Mouse (Mus musculus) NIH3T3 (cell line): ENCODE data around the gene Rasal3.

ENCODE experiments used
- DNase-seq: peaks from one replicate; pipeline ENCODE4 v3.0.0-alpha.2; 2012; ENCODE audit warnings: low read depth

Gene Rasal3

GRCm38 (mm10) chr17:32403417-32403816 is at the start of gene Rasal3:
TSS of gene Rasal3 (minus strand) at chr17:32403583.
- no peak for DNase-seq

DNA sequence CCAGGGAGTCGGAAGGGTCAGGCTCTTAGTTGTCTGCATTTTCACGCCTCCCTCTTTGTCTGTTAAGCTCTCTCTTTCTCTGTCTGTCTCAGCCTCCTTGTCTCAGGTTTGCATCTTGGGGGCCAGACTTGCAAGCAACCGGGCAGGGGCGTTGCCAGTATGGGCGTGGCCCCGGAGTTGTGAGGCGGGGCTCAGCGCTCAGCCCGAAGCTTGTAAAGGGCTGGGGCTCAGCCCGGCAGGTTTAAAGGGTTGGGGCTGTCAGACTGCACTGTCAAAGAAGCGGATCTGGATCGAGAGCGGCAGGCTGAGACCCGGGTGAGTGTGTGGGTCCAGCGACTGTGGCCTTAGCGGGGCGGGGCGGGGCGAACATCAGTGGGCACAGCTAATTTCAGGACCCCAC is 49.1 kb upstream of the Rasal3 start, which contains the start of gene Cyp4f39:
TSS of gene Cyp4f39 (plus strand) at position 242 of the 400 bp plus-strand sequence.
- DNase-seq, result no peak

- DNase-seq, result no peak
These were observed 47.6 kb upstream of the Rasal3 start for GRCm38 (mm10) chr17:32450844-32451537.

DNA sequence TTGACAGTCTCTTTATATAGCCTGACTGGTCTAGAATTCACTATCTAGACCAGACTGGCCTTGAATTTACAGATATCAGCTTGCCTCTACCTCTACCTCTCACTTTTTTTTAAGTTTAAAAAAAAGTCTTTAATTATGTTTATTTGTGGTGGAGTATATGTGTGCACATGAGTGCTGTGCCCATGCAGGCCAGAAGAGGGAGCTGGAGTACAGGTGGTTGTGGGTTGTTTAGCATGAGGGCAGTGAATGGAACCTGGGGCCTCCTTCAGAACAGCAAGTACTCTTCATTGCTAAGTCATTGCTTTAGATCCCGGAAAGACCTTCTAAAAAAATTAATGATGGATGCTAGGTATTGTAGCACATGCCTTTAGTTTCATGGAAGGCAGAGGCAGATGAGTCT is 45.7 kb upstream of the Rasal3 start:
- no peak for DNase-seq

DNA sequence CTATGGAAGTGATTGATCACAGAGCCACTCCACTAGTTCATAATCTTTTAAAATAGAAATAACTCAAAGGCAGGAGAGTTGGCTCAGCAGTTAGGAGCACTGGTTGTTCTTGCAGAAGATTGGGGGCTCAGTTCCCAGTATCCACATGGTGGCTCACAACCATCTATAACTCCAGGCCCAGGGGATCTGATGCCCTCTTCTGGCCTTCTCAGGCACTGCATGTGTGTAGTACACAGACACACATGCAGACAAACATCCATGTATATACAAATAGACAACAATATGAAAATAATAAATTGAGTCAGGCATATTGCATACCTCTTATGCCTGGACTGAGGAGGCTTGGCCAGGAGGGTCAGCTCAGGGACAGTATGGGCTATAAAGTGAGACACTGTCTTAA is 43.8 kb upstream of the Rasal3 start:
- no peak for DNase-seq

DNA sequence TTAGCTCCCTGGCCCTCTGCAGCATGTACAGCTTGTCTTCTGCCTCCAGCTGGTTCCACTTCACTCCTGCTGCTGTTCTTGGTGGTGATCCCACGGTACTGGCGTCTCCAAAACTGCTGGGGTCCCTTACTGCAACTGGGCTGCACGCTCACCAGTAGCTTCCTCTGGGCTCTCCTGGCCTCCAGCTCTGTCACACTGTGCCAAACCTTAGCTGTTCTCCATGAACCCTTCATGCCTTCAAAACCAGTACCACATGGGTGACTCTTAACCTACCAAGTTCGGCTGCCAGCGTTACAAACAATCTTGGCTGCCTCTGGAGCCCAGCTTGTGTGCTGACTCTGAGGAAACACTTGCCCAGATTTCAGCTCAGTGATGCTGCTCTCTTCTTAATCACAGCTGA is 41.6 kb upstream of the Rasal3 start:
- peak; percentile 85 for DNase-seq

DNA sequence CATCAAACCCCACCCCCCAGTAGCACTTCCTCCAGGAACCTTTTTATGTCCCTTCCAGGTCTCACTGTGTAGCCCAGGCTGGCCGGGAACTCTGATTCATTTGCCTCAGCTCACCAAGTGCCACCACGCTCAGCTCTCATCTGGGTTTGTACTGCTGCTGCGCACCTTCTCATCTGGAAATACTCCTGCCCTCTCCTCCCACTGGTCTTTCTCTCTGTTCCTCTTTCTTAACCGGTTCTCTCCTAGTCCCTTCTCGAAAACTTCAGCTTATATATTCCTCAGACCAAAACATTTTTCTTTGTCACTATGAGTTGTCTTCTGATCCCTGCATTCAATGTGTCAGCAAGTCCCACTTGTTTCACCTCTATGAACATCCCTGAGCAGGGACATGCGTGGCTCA is 39.9 kb upstream of the Rasal3 start:
- DNase-seq, result no peak

DNA sequence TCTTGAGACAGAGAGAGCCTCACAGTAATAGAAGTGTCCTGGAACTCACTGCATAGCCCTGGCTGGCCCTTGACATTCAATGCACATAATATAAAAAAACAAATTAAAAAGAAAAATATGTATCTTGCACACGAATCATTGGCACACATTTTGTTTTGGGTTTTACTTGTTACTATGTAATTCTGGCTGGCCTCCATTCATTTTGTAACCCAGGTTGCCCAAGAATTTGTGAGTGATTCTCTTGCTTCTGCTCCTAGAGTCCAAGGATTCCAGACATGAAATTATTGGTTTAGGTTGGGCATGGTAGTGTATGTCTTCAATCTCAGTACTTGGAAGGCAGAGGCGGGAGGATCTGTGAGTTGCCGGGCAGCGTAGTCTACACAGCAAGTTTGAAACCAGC is 33.7 kb upstream of the Rasal3 start:
- peak; percentile 32 for DNase-seq

DNA sequence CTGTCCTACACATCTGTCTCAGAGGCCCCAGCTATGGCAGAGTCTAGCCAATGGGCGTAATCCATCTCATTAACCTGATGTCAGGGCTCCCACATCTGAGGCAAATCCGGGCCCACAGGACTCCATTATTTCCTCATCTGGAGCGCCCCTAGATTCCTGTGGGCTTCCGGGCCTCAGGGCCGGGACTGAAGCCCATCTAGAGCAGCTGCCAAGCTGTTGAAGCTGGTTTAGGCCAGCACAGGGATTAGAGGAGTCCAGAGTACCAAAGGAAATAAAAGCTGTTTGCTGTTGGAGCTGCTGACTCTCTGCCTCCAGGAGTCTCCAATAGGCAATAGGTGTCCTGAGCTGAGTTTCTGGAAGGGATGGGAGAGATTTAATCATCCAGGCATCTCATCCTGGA is 31.8 kb upstream of the Rasal3 start:
- peak; percentile 46 for DNase-seq

DNA sequence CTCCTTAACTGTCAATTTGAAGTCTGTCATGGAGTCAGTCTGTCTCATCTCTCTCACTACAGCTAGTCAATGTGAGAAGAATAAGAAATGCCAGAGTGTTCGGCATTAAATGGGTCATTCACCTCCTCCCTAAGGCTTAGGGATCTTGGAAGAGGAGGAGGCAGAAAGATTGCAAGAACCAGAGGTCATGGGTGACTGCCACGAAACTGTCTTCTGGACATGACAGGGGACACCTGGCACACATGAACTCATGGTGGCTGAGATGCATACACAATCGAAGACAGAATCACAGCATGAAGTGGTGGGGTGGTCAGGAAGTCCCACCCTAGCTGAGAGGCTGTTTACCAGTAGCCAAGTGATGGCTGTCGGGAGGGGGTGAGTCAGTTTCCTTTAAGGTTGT is 30.9 kb upstream of the Rasal3 start:
- no peak for DNase-seq

DNA sequence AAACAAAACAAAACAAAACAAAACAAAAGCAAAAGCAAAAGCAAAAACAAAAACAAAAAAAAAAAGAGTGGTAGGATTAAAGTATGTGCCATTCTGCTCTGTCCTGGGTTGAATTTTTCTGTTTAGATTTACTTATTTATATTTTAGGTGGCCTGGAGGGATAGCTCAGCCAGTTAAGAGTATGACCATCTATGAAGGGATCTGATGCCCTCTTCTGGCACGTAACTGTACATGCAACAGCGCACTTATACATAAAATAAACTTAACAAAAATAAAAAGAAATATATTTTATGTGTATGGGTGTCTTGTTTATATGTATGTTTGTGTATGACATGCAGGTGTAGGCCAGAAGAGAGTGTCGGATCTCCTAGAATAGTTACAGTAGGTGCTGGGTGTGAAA is 28.6 kb upstream of the Rasal3 start:
- DNase-seq, result peak; percentile 76

DNA sequence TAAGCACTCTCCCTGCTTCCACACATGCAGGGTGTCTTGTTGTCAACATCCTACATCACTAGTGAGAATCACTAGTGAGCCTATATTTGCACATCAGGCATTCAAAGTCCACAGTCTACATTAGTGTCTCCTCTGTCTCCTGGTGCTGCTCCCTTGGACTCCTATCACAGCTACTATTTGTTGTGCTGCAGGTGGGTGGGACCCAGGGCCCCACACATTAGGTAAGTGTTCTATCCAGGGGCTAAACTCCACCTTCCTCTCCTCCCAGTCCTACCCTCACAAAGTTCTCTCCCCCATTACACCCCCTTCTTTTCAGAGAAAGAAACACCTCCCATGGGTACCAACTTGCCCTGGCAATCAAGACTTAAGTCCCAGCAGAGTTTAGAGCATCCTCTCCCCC is 23.2 kb upstream of the Rasal3 start:
- no peak for DNase-seq

DNA sequence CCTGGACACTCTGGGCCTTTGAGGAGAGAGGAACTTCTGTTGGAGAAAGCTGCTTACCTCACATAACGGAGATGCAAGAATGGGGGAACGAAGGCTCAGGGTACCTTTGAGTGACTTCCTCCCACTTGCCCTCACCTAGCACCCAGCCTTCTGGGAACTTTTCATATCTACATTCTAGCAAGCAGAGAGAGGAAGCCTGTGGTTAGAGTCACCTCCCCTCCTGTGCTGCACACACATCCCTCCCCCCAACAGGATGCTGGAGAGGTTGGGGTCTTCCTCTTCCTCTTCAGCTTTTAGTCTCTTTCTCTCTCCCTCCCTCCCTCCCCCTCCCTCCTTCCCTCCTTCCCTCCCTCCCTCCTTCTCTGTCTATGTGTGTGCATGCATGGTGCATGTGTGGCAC is 20.7 kb upstream of the Rasal3 start, which contains the start of gene Pglyrp2:
TSS of gene Pglyrp2 (minus strand) at position 134 of the 400 bp plus-strand sequence.
- no peak for DNase-seq

DNA sequence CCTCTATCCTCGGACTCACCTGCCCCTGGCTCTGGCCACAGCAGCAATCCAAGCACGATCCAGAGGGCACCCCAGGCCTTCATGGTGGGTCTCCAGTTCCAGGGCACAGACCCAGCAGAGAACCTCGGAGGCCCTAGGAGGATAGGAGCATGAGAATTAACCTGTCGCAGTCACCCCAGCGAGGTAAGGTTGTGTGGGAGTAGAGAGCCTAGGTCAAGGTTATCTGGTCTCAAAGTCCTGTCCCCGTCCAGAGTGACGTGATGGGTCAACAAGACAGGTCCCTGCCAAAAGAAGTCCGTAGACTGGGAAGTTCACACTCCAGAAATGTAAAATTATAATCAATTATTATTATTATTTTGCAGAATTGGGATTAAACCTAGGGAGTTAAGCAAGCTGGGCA is 17.4 kb upstream of the Rasal3 start:
- no peak for DNase-seq

GRCm38 (mm10) chr17:32419989-32420388 is 16.6 kb upstream of the Rasal3 start:
- DNase-seq, result no peak

DNA sequence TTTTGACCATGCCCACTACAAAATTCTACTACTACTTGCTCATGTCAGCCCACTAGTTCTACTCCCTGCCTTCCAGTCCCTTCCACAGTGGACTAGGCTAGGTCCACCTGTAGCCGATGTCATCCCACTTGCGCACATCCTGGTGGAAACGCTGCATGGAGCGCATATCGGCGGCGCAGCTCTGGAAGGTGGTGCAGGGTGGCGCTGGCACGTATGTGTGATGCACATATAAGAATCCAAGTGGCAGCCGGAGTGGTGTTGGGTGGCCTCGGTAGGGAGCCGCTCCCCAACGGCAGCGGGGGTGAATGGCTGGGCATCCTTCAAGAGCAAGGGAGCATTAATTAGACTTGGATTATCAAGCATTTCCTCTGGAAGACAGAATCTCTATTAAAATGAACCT is 13.4 kb upstream of the Rasal3 start:
- no peak for DNase-seq

GRCm38 (mm10) chr17:32415417-32416020 is 12.1 kb upstream of the Rasal3 start:
- no peak for DNase-seq

GRCm38 (mm10) chr17:32411898-32412297 is 8.5 kb upstream of the Rasal3 start:
- no peak for DNase-seq

DNA sequence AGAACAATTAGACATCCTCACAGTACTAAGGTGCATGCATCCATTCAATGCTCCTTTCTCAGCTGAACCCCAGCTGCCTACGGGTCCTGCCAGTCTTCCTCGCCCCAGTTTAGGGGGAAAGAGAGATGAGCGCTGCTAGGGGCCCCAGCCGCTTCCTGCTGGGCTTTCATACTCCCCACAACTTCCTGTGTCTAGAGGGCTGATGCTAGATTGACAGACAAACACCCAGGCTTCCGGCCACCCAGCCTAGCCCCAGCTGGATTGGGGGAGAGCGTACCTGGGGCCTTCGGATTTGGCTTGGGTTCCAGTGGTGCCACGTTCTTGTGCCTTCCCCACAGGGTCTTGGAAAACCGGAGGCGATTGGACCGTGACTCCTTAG is 615 bp downstream of the Rasal3 start:
- no peak for DNase-seq

GRCm38 (mm10) chr17:32402011-32402778 is 1.2 kb downstream of the Rasal3 start:
- no peak for DNase-seq

GRCm38 (mm10) chr17:32396266-32396665 is 7.1 kb downstream of the Rasal3 start:
- DNase-seq, result no peak

DNA sequence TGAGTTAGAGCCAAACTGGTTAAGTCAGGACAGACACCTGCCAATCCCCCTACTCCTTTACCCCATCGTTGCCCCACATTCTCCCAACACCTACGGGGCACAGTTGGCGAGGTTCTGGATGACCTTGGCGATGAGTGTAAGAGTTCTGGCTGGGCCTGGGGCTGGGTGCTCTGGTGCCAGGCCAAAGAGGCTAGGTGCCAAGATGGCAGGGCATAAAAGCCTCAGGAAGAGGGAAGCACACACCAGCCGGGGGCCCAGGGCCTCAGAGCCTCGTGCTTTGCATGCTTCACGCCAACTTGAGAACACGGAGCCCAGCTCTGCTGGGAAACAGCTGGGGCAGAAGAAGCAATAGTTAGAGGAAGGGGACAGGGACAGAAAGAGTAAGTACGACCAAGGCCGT is 9.4 kb downstream of the Rasal3 start:
- DNase-seq, result no peak

- peak; percentile 96 for DNase-seq
These were observed 14.2 kb downstream of the Rasal3 start, which contains the start of gene Wiz for GRCm38 (mm10) chr17:32389101-32389659. TSS of gene Wiz (minus strand) at chr17:32389439.
